ENCODE assay signal across 14 mouse cellular contexts in genomic region chr14:34772132-34772531, GRCm38 (mm10). TPM values are rescaled to one million over a fixed set of nuclear protein-coding genes. Genes with fewer than 3 reads are reported as not detected.
"Had no signal": no experiment of that assay in that cellular context is flagged by ENCODE, and none has a peak within 500 bp of the region (broad histone marks: within the 10 kb centered on the region; RNA-seq: fewer than 3 reads in every experiment).

No protein-coding gene starts in this region.

- H3K9me3 ChIP-seq: kidney, embryonic 15.5 days; limb, embryonic 15.5 days; liver, embryonic 12.5 days; stomach, embryonic 15.5 days had no signal

- DNase-seq: kidney, adult 2 months; kidney, postnatal 14 days; lung, embryonic 14.5 days; lung, postnatal 10 days; lung, postnatal 4 days; midbrain, embryonic 14.5 days; right cerebral cortex, postnatal 14 days had no signal

- H3K36me3 ChIP-seq: kidney, embryonic 15.5 days; limb, embryonic 15.5 days; liver, embryonic 12.5 days; midbrain, embryonic 10.5 days; stomach, embryonic 15.5 days had no signal

- H3K27ac ChIP-seq: kidney, embryonic 15.5 days; limb, embryonic 15.5 days; liver, embryonic 12.5 days; midbrain, embryonic 10.5 days; stomach, embryonic 15.5 days had no signal

- H3K4me3 ChIP-seq: kidney, embryonic 15.5 days; limb, embryonic 15.5 days; liver, embryonic 12.5 days; midbrain, embryonic 10.5 days; stomach, embryonic 15.5 days had no signal

- ATAC-seq: liver, embryonic 12.5 days had no signal

RNA-seq across cellular contexts. Expression of gene Grid1, which starts 47.8 kb away (rescaled TPM):
- total RNA-seq: megakaryocyte, adult 5-6 weeks; monocyte, adult 5-6 weeks had no signal
